Mouse (Mus musculus) CH12.LX (cell line): ENCODE measurements around the gene Brf1. TPM values are rescaled to one million over a fixed set of nuclear protein-coding genes. Genes with fewer than 3 reads are reported as not detected.

Experiments
- DNase-seq: peaks from one replicate; pipeline ENCODE4 v3.0.0-alpha.2; 2013; ENCODE audit errors: extremely low read depth
- H3K27ac ChIP-seq: 2 replicates; pipeline ENCODE4 v1.5.1; 2012; ENCODE audit warnings: low read depth, mild to moderate bottlenecking, control low read depth, moderate library complexity; ENCODE audit not compliant: insufficient read depth
- H3K27me3 ChIP-seq: replicated peaks from 2 replicates; pipeline ENCODE3; 2012; ENCODE audit warnings: inconsistent platforms
- H3K36me3 ChIP-seq, 2 experiments: replicated peaks in 1 of 2; 2 replicates each; pipeline versions ENCODE3 to v1.6.1; 2012; ENCODE audit warnings: inconsistent platforms in 1 of 2, low read length in 1 of 2, mild to moderate bottlenecking in 1 of 2, mixed read lengths in 1 of 2, moderate library complexity in 1 of 2; ENCODE audit not compliant: control insufficient read depth in 1 of 2, insufficient read depth in 1 of 2
- H3K4me1 ChIP-seq, 2 experiments: 2 replicates each; pipeline ENCODE4 v1.6.1; 2012; ENCODE audit warnings: inconsistent platforms in 1 of 2, moderate library complexity in 1 of 2; ENCODE audit not compliant: insufficient read depth in 2 of 2, control insufficient read depth in 1 of 2
- H3K4me2 ChIP-seq: 2 replicates; pipeline ENCODE4 v1.6.1; 2012; ENCODE audit warnings: low read depth, mild to moderate bottlenecking, control low read depth; ENCODE audit not compliant: poor library complexity, insufficient read depth, severe bottlenecking
- H3K4me3 ChIP-seq, 3 experiments: fragments of 150-350 bp in 1 of 3; sonication (generic) in 1 of 3; replicated peaks in 1 of 3; 2 replicates each; pipeline versions ENCODE3 to v1.5.1; 2011 to 2012; ENCODE audit warnings: low read depth in 2 of 3, low read length in 2 of 3, mild to moderate bottlenecking in 2 of 3, moderate library complexity in 2 of 3, control low read depth in 1 of 3, improper control_type of control experiment in 1 of 3, inconsistent platforms in 1 of 3, mixed read lengths in 1 of 3; ENCODE audit not compliant: poor library complexity in 1 of 3
- H3K79me2 ChIP-seq: replicated peaks from 2 replicates; pipeline ENCODE4 v1.6.1; 2012; ENCODE audit warnings: mild to moderate bottlenecking, moderate library complexity; ENCODE audit not compliant: control insufficient read depth, poor library complexity, insufficient read depth, severe bottlenecking; ENCODE audit errors: extremely low read depth
- H3K9ac ChIP-seq: 2 replicates; pipeline ENCODE4 v1.6.1; 2012; ENCODE audit warnings: low read depth, mild to moderate bottlenecking, control low read depth, moderate library complexity; ENCODE audit not compliant: insufficient read depth
- H3K9me3 ChIP-seq: replicated peaks from 2 replicates; pipeline ENCODE3; 2012; ENCODE audit warnings: low read length, inconsistent platforms, mixed read lengths
- CHD1 ChIP-seq: IDR thresholded peaks from 2 replicates; pipeline ENCODE4 v1.6.1; 2012; ENCODE audit warnings: low read depth, low read length, improper control_type of control experiment, inconsistent platforms
- CHD2 ChIP-seq: IDR thresholded peaks from 2 replicates; pipeline ENCODE4 v1.6.1; 2011; ENCODE audit warnings: low read length, improper control_type of control experiment
- CTCF ChIP-seq, 2 experiments: IDR thresholded peaks in 1 of 2; conservative IDR thresholded peaks in 1 of 2; 2 replicates each; pipeline ENCODE4 v1.5.1; 2011 to 2012; ENCODE audit warnings: low read depth in 2 of 2, low read length in 2 of 2, improper control_type of control experiment in 1 of 2, inconsistent platforms in 1 of 2, mild to moderate bottlenecking in 1 of 2, moderate library complexity in 1 of 2
- HCFC1 ChIP-seq: IDR thresholded peaks from 2 replicates; pipeline ENCODE4 v1.6.1; 2012; ENCODE audit warnings: low read depth, mild to moderate bottlenecking, inconsistent platforms, low read length, improper control_type of control experiment
- IRF4 ChIP-seq: IDR thresholded peaks from 2 replicates; pipeline ENCODE4 v1.6.1; 2014; ENCODE audit warnings: low read depth, mild to moderate bottlenecking, inconsistent platforms, low read length, improper control_type of control experiment
- KAT2A ChIP-seq: IDR thresholded peaks from 2 replicates; pipeline ENCODE4 v1.6.1; 2012; ENCODE audit warnings: low read length, improper control_type of control experiment, inconsistent platforms; ENCODE audit not compliant: insufficient replicate concordance
- MAFK ChIP-seq: IDR thresholded peaks from 2 replicates; pipeline ENCODE4 v1.6.1; 2011; ENCODE audit warnings: low read length, improper control_type of control experiment; ENCODE audit not compliant: insufficient replicate concordance
- MEF2A ChIP-seq: IDR thresholded peaks from 2 replicates; pipeline ENCODE4 v1.6.1; 2014; ENCODE audit warnings: low read depth, mild to moderate bottlenecking, inconsistent platforms, low read length, improper control_type of control experiment, borderline replicate concordance
- NELFE ChIP-seq: IDR thresholded peaks from 2 replicates; pipeline ENCODE4 v1.6.1; 2011; ENCODE audit warnings: low read depth, low read length, improper control_type of control experiment
- NRF1 ChIP-seq: IDR thresholded peaks from 2 replicates; pipeline ENCODE4 v1.6.1; 2014; ENCODE audit warnings: low read depth, mild to moderate bottlenecking, inconsistent platforms, low read length, improper control_type of control experiment, moderate library complexity
- UBTF ChIP-seq: IDR thresholded peaks from 2 replicates; pipeline ENCODE4 v1.6.1; 2012; ENCODE audit warnings: low read depth, mild to moderate bottlenecking, inconsistent platforms, low read length, improper control_type of control experiment, moderate library complexity
- USF1 ChIP-seq: IDR thresholded peaks from 2 replicates; pipeline ENCODE4 v1.6.1; 2014; ENCODE audit warnings: low read depth, mild to moderate bottlenecking, inconsistent platforms, low read length, improper control_type of control experiment
- dilution Hi-C: fragments of 300-500 bp; cut with MboI; formaldehyde crosslinking; loops from 2 replicates; pipeline ENCODE4 v1.14.3; 2020; ENCODE audit warnings: low sequenced_read_pairs; ENCODE audit not compliant: extremely low pct_unique_long_range_greater_than_20kb, extremely low pct_ligation_motif_present
- in situ Hi-C: fragments of 300-500 bp; cut with MboI; formaldehyde crosslinking; loops from 3 replicates; pipeline ENCODE4 v1.14.3; 2019; ENCODE audit warnings: low sequenced_read_pairs, low pct_ligation_motif_present, low pct_unique_long_range_greater_than_20kb, mixed read lengths
- polyA plus RNA-seq: library from polyadenylated mRNA; unstranded; fragments of >175 nt; gene quantifications from 2 replicates; pipeline ENCODE4 v1.2.1, GENCODE M21; 2012; ENCODE audit warnings: low read depth; ENCODE audit not compliant: insufficient read length
- total RNA-seq, 2 experiments: library from RNA; depleted of rRNA; stranded (reverse); fragments of 300-350 nt in 1 of 2; fragments of >200 nt in 1 of 2; gene quantifications; 2 replicates each; pipeline ENCODE4 v1.2.3; 2012 to 2014

Brf1 gene
- total and polyA plus RNA-seq, 3 experiments = 15.9 to 31.2 (median 29.6) TPM

- dilution Hi-C loops = no loop called here
- H3K4me2 ChIP-seq = no peak overlapping the region
- H3K36me3 ChIP-seq = peaks cover 0 to 2% of the 10 kb centered on the region in 2 experiments
Measured at GRCm38 (mm10) chr12:112911701-112912100, 88.8 kb downstream of the Brf1 start.

More at GRCm38 (mm10) chr12:112911701-112912100, 88.8 kb downstream of the Brf1 start:
- peaks cover under 1 to 4% of the 10 kb centered on the region in 2 experiments; a peak in 1 of 4 replicates for H3K4me1 ChIP-seq
- TF ChIP-seq USF1 (no peak), UBTF (no peak), CHD1 (no peak), NRF1 (no peak), CTCF (conservative IDR thresholded peaks at IDR 0.05 in 1 of 2, IDR thresholded peaks at IDR 0.05 in 1 of 2; ENCODE audit: low read depth in 2 of 2, low read length in 2 of 2) (no peak), NELFE (no peak), MEF2A (no peak), CHD2 (no peak), MAFK (no peak), KAT2A (no peak), HCFC1 (no peak), IRF4 (no peak)
- TF ChIP-seq, all 38 proteins: peak for 0
- H3K9me3 ChIP-seq = no peaks in the 10 kb centered on the region
- no peak for DNase-seq
- H3K27me3 ChIP-seq = peaks cover 3% of the 10 kb centered on the region
- H3K4me3 ChIP-seq = no peak overlapping the region
- no peaks in the 10 kb centered on the region for H3K79me2 ChIP-seq
- in situ Hi-C loops = no loop called here
- H3K27ac ChIP-seq = no peak overlapping the region
- no peak overlapping the region for H3K9ac ChIP-seq

Other genes with a start within 250 kb of the Brf1 start
- gene Pld4, start 240.0 kb downstream of the Brf1 start, total RNA-seq (2012; rRNA removed) = 149 and 155 TPM in 2 replicates
- gene Pld4, start 240.0 kb downstream of the Brf1 start, total RNA-seq (2014; rRNA removed) = 112 and 117 TPM in 2 replicates
- gene Pld4, start 240.0 kb downstream of the Brf1 start, polyA plus RNA-seq = 196 and 226 TPM in 2 replicates
- 16.2 and 27.7 TPM in 2 replicates for gene Ahnak2, start 198.0 kb downstream of the Brf1 start, total RNA-seq (2012; rRNA removed)
- gene Ahnak2, start 198.0 kb downstream of the Brf1 start, total RNA-seq (2014; rRNA removed) = 2.0 and 3.1 TPM in 2 replicates
- 14.4 and 14.6 TPM in 2 replicates for gene Ahnak2, start 198.0 kb downstream of the Brf1 start, polyA plus RNA-seq
- 3.1 and 3.5 TPM in 2 replicates for gene Clba1, start 191.8 kb downstream of the Brf1 start, total RNA-seq (2012; rRNA removed)
- 2.5 TPM in 2 replicates for gene Clba1, start 191.8 kb downstream of the Brf1 start, total RNA-seq (2014; rRNA removed)
- 3.0 and 3.5 TPM in 2 replicates for gene Clba1, start 191.8 kb downstream of the Brf1 start, polyA plus RNA-seq
- 78.0 and 90.6 TPM in 2 replicates for gene Cdca4, start 171.3 kb downstream of the Brf1 start, total RNA-seq (2012; rRNA removed)
- 111 and 128 TPM in 2 replicates for gene Cdca4, start 171.3 kb downstream of the Brf1 start, total RNA-seq (2014; rRNA removed)
- gene Cdca4, start 171.3 kb downstream of the Brf1 start, polyA plus RNA-seq = 68.3 and 78.0 TPM in 2 replicates
- 31.1 and 44.7 TPM in 2 replicates for gene Gpr132, start 132.5 kb downstream of the Brf1 start, total RNA-seq (2012; rRNA removed)
- gene Gpr132, start 132.5 kb downstream of the Brf1 start, total RNA-seq (2014; rRNA removed) = 19.4 and 24.4 TPM in 2 replicates
- gene Gpr132, start 132.5 kb downstream of the Brf1 start, polyA plus RNA-seq = 50.9 and 62.1 TPM in 2 replicates
- 3.8 and 7.6 TPM in 2 replicates for gene Jag2, start 70.9 kb downstream of the Brf1 start, total RNA-seq (2012; rRNA removed)
- 0.34 and 0.69 TPM in 2 replicates for gene Jag2, start 70.9 kb downstream of the Brf1 start, total RNA-seq (2014; rRNA removed)
- 0.59 and 0.80 TPM in 2 replicates for gene Jag2, start 70.9 kb downstream of the Brf1 start, polyA plus RNA-seq
- 15.9 and 23.9 TPM in 2 replicates for gene Nudt14, start 58.6 kb downstream of the Brf1 start, total RNA-seq (2012; rRNA removed)
- 17.7 and 19.7 TPM in 2 replicates for gene Nudt14, start 58.6 kb downstream of the Brf1 start, total RNA-seq (2014; rRNA removed)
- 20.0 and 20.7 TPM in 2 replicates for gene Nudt14, start 58.6 kb downstream of the Brf1 start, polyA plus RNA-seq
- 10.8 and 11.9 TPM in 2 replicates for gene Btbd6, start 24.2 kb downstream of the Brf1 start, total RNA-seq (2012; rRNA removed)
- gene Btbd6, start 24.2 kb downstream of the Brf1 start, total RNA-seq (2014; rRNA removed) = 4.3 and 5.6 TPM in 2 replicates
- 8.0 and 9.9 TPM in 2 replicates for gene Btbd6, start 24.2 kb downstream of the Brf1 start, polyA plus RNA-seq
- 6.5 and 7.1 TPM in 2 replicates for gene Pacs2, start 13.8 kb upstream of the Brf1 start, total RNA-seq (2012; rRNA removed)
- gene Pacs2, start 13.8 kb upstream of the Brf1 start, total RNA-seq (2014; rRNA removed) = 2.4 and 3.1 TPM in 2 replicates
- gene Pacs2, start 13.8 kb upstream of the Brf1 start, polyA plus RNA-seq = 7.0 and 8.2 TPM in 2 replicates
- gene Tex22, start 73.8 kb upstream of the Brf1 start, total RNA-seq (2012; rRNA removed) = 0.21 and 0.55 TPM in 2 replicates
- not detected in 2 replicates for gene Tex22, start 73.8 kb upstream of the Brf1 start, total RNA-seq (2014; rRNA removed)
- not detected in 2 replicates for gene Tex22, start 73.8 kb upstream of the Brf1 start, polyA plus RNA-seq
- gene Mta1, start 97.6 kb upstream of the Brf1 start, total RNA-seq (2012; rRNA removed) = 29.5 and 39.4 TPM in 2 replicates
- 11.5 and 12.7 TPM in 2 replicates for gene Mta1, start 97.6 kb upstream of the Brf1 start, total RNA-seq (2014; rRNA removed)
- 68.6 and 76.7 TPM in 2 replicates for gene Mta1, start 97.6 kb upstream of the Brf1 start, polyA plus RNA-seq
- 6.8 and 7.7 TPM in 2 replicates for gene Crip2, start 139.5 kb upstream of the Brf1 start, total RNA-seq (2012; rRNA removed)
- 0.16 TPM in 1 of 2 replicates, not detected in the other for gene Crip2, start 139.5 kb upstream of the Brf1 start, total RNA-seq (2014; rRNA removed)
- gene Crip2, start 139.5 kb upstream of the Brf1 start, polyA plus RNA-seq = 0.89 and 1.9 TPM in 2 replicates
- 61.5 and 77.2 TPM in 2 replicates for gene Crip1, start 145.6 kb upstream of the Brf1 start, total RNA-seq (2012; rRNA removed)
- 1.6 and 2.0 TPM in 2 replicates for gene Crip1, start 145.6 kb upstream of the Brf1 start, total RNA-seq (2014; rRNA removed)
- gene Crip1, start 145.6 kb upstream of the Brf1 start, polyA plus RNA-seq = 1.6 and 2.8 TPM in 2 replicates
- gene Tedc1, start 155.7 kb upstream of the Brf1 start, total RNA-seq (2012; rRNA removed) = 14.0 and 16.2 TPM in 2 replicates
- 5.4 and 6.4 TPM in 2 replicates for gene Tedc1, start 155.7 kb upstream of the Brf1 start, total RNA-seq (2014; rRNA removed)
- gene Tedc1, start 155.7 kb upstream of the Brf1 start, polyA plus RNA-seq = 9.0 and 9.8 TPM in 2 replicates
- gene Tmem121, start 185.2 kb upstream of the Brf1 start, total RNA-seq (2012; rRNA removed) = not detected in 2 replicates
- gene Tmem121, start 185.2 kb upstream of the Brf1 start, total RNA-seq (2014; rRNA removed) = not detected in 2 replicates
- not detected in 2 replicates for gene Tmem121, start 185.2 kb upstream of the Brf1 start, polyA plus RNA-seq